Comparison of ENCODE assay signal across 10 mouse cellular contexts in genomic region chr6:112971116-112971768, GRCm38 (mm10). TPM values are rescaled to one million over a fixed set of nuclear protein-coding genes. Genes with fewer than 3 reads are reported as not detected.
DNase-seq lines count a peak whose midpoint lies in the region; ATAC-seq and TF ChIP-seq lines count a peak whose summit lies in the region.
"Had no signal": no experiment of that assay in that cellular context is flagged by ENCODE, and none has a peak within 500 bp of the region (broad histone marks: within the 10 kb centered on the region; RNA-seq: fewer than 3 reads in every experiment).

No protein-coding gene starts in this region.

- no peak for DNase-seq in embryonic facial prominence, embryonic 10.5 days (ENCODE audit: low spot score)
- no peak for DNase-seq in hindbrain, embryonic 14.5 days (ENCODE audit: low spot score)
- no peak for DNase-seq in adrenal gland, adult 8-10 months
- no peak for DNase-seq in kidney, postnatal 14 days
- no peak for DNase-seq in adrenal gland, postnatal 14 days
- DNase-seq: heart, adult 2 months; kidney, adult 2 months had no signal

- no peak overlapping the region for H3K4me2 ChIP-seq in intestine, postnatal 0 days (replicated peaks; ENCODE audit: low read depth)
- no peak overlapping the region for H3K4me2 ChIP-seq in intestine, embryonic 15.5 days (replicated peaks)
- H3K4me2 ChIP-seq in hindbrain, embryonic 14.5 days (replicated peaks), result 0 out of 2 replicates have a peak overlapping the region, but pooled peaks have one; percentile 35
- H3K4me2 ChIP-seq in midbrain, embryonic 15.5 days, result peak overlapping the region; percentile 31

- no peak overlapping the region for H3K9ac ChIP-seq in intestine, postnatal 0 days (ENCODE audit: low read depth, low read length)
- no peak overlapping the region for H3K9ac ChIP-seq in intestine, embryonic 15.5 days
- H3K9ac ChIP-seq in hindbrain, embryonic 14.5 days, result 0 out of 2 replicates have a peak overlapping the region, but pooled peaks have one; percentile 24
- peak overlapping the region; percentile 3; the same call in 1 of the 2 replicates for H3K9ac ChIP-seq in midbrain, embryonic 15.5 days

- no peak for ATAC-seq in intestine, postnatal 0 days
- no peak for ATAC-seq in intestine, embryonic 15.5 days
- ATAC-seq in hindbrain, embryonic 14.5 days (ENCODE audit: low FRiP score), result no peak
- ATAC-seq in midbrain, embryonic 15.5 days (replicated peaks), result no peak; the same call in 1 of the 2 replicates

- no peak overlapping the region for H3K4me3 ChIP-seq in intestine, postnatal 0 days (ENCODE audit: low read depth, low read length)
- H3K4me3 ChIP-seq in intestine, embryonic 15.5 days (replicated peaks), result no peak overlapping the region
- H3K4me3 ChIP-seq in embryonic facial prominence, embryonic 10.5 days, result no peak overlapping the region
- H3K4me3 ChIP-seq in hindbrain, embryonic 14.5 days (replicated peaks; ENCODE audit: low read length), result no peak overlapping the region
- H3K4me3 ChIP-seq in midbrain, embryonic 15.5 days, result no peak overlapping the region
- H3K4me3 ChIP-seq: heart, adult 2 months had no signal

- 0 out of 2 replicates have a peak, but pooled peaks have one; percentile 2 for TF ChIP-seq CTCF in intestine, postnatal 0 days (IDR thresholded peaks at IDR 0.05; ENCODE audit: low read depth)

- no peaks in the 10 kb centered on the region for H3K9me3 ChIP-seq in intestine, postnatal 0 days (ENCODE audit: control insufficient read depth)
- H3K9me3 ChIP-seq in intestine, embryonic 15.5 days, result no peaks in the 10 kb centered on the region
- no peaks in the 10 kb centered on the region for H3K9me3 ChIP-seq in embryonic facial prominence, embryonic 10.5 days
- H3K9me3 ChIP-seq in hindbrain, embryonic 14.5 days (ENCODE audit: control insufficient read depth, low read length), result no peaks in the 10 kb centered on the region
- no peaks in the 10 kb centered on the region for H3K9me3 ChIP-seq in midbrain, embryonic 15.5 days

- WGBS in intestine, postnatal 0 days, result 70% methylated on average over 6 of the region's 6 CpGs
- 71% methylated on average over 6 of the region's 6 CpGs for WGBS in intestine, embryonic 15.5 days
- 34% methylated on average over 6 of the region's 6 CpGs for WGBS in embryonic facial prominence, embryonic 10.5 days
- WGBS in hindbrain, embryonic 14.5 days, result 16% methylated on average over 6 of the region's 6 CpGs
- 11% methylated on average over 6 of the region's 6 CpGs for WGBS in midbrain, embryonic 15.5 days

- H3K36me3 ChIP-seq in intestine, postnatal 0 days (ENCODE audit: control insufficient read depth, insufficient read depth), result no peaks in the 10 kb centered on the region
- no peaks in the 10 kb centered on the region for H3K36me3 ChIP-seq in intestine, embryonic 15.5 days
- no peaks in the 10 kb centered on the region for H3K36me3 ChIP-seq in embryonic facial prominence, embryonic 10.5 days (replicated peaks)
- H3K36me3 ChIP-seq in hindbrain, embryonic 14.5 days (replicated peaks; ENCODE audit: control insufficient read depth, insufficient read depth), result no peaks in the 10 kb centered on the region
- no peaks in the 10 kb centered on the region for H3K36me3 ChIP-seq in midbrain, embryonic 15.5 days (replicated peaks)

- H3K27ac ChIP-seq in intestine, postnatal 0 days (ENCODE audit: low read depth, low read length), result no peak overlapping the region
- no peak overlapping the region for H3K27ac ChIP-seq in intestine, embryonic 15.5 days
- peak overlapping the region; percentile 75 for H3K27ac ChIP-seq in embryonic facial prominence, embryonic 10.5 days (replicated peaks)
- peak overlapping the region; percentile 89 for H3K27ac ChIP-seq in hindbrain, embryonic 14.5 days
- H3K27ac ChIP-seq in midbrain, embryonic 15.5 days, result peak overlapping the region; percentile 86
- H3K27ac ChIP-seq: heart, adult 2 months had no signal

- no peaks in the 10 kb centered on the region for H3K27me3 ChIP-seq in intestine, postnatal 0 days (replicated peaks; ENCODE audit: control insufficient read depth, insufficient read depth, low read length)
- no peaks in the 10 kb centered on the region for H3K27me3 ChIP-seq in intestine, embryonic 15.5 days (replicated peaks)
- H3K27me3 ChIP-seq in embryonic facial prominence, embryonic 10.5 days (replicated peaks; ENCODE audit: low read depth, poor library complexity, severe bottlenecking), result no peaks in the 10 kb centered on the region
- H3K27me3 ChIP-seq in hindbrain, embryonic 14.5 days (ENCODE audit: control insufficient read depth, insufficient read depth, low read length), result no peaks in the 10 kb centered on the region
- H3K27me3 ChIP-seq in midbrain, embryonic 15.5 days (replicated peaks), result no peaks in the 10 kb centered on the region

- no peaks in the 10 kb centered on the region for H3K4me1 ChIP-seq in intestine, postnatal 0 days (replicated peaks; ENCODE audit: control insufficient read depth, insufficient read depth, low read length)
- H3K4me1 ChIP-seq in intestine, embryonic 15.5 days (replicated peaks), result peaks cover 14% of the 10 kb centered on the region
- H3K4me1 ChIP-seq in embryonic facial prominence, embryonic 10.5 days, result peaks cover 46% of the 10 kb centered on the region
- peaks cover 49% of the 10 kb centered on the region for H3K4me1 ChIP-seq in hindbrain, embryonic 14.5 days (replicated peaks; ENCODE audit: control insufficient read depth, insufficient read depth, low read length)
- peaks cover 58% of the 10 kb centered on the region for H3K4me1 ChIP-seq in midbrain, embryonic 15.5 days

RNA-seq across cellular contexts. Expression of gene Srgap3, which starts 24.2 kb away (rescaled TPM):
- polyA plus RNA-seq in intestine, postnatal 0 days (2015; fragmentation: Nextera tagmentation; extraction: Ambion mirVana), result 0.50 and 0.58 TPM in 2 replicates
- 2.6 and 3.5 TPM in 2 replicates for polyA plus RNA-seq in intestine, embryonic 15.5 days (2015; fragmentation: Nextera tagmentation; extraction: Ambion mirVana)
- polyA plus RNA-seq in embryonic facial prominence, embryonic 10.5 days (2016; fragmentation: Nextera tagmentation; extraction: Ambion mirVana), result 8.0 and 10.5 TPM in 2 replicates
- polyA plus RNA-seq in hindbrain, embryonic 14.5 days (2014; fragmentation: Nextera tagmentation; extraction: Ambion mirVana), result 49.9 and 50.7 TPM in 2 replicates
- 39.7 and 44.6 TPM in 2 replicates for polyA plus RNA-seq in midbrain, embryonic 15.5 days (2015; fragmentation: Nextera tagmentation; extraction: Ambion mirVana)
- 10 to 100 TPM; 15.5 to 30.7 (median 22.3) TPM for total RNA-seq in adrenal gland, adult 8-10 months (2022)
- 13.0 and 18.7 TPM in 2 replicates for total RNA-seq in adrenal gland, postnatal 14 days (2021)

Comparison
In these comparisons a context has a peak if more than half of its experiments do, and no peak if none do; other contexts are left out.
1. H3K27ac ChIP-seq: peak in embryonic facial prominence, embryonic 10.5 days (single experiment), hindbrain, embryonic 14.5 days (single experiment) and midbrain, embryonic 15.5 days (single experiment); none in intestine, postnatal 0 days (single experiment) and intestine, embryonic 15.5 days (single experiment).
2. H3K4me2 ChIP-seq: peak in hindbrain, embryonic 14.5 days (single experiment) and midbrain, embryonic 15.5 days (single experiment); none in intestine, postnatal 0 days (single experiment) and intestine, embryonic 15.5 days (single experiment).
3. H3K9ac ChIP-seq: peak in hindbrain, embryonic 14.5 days (single experiment) and midbrain, embryonic 15.5 days (single experiment); none in intestine, postnatal 0 days (single experiment) and intestine, embryonic 15.5 days (single experiment).